Mouse (Mus musculus) urinary bladder, postnatal 14 days (tissue): ENCODE data around the gene Olfr1494.

Experiments
- DNase-seq: peaks from one replicate; pipeline ENCODE4 v3.0.0; 2021; ENCODE audit warnings: low spot score

Olfr1494 gene

DNA sequence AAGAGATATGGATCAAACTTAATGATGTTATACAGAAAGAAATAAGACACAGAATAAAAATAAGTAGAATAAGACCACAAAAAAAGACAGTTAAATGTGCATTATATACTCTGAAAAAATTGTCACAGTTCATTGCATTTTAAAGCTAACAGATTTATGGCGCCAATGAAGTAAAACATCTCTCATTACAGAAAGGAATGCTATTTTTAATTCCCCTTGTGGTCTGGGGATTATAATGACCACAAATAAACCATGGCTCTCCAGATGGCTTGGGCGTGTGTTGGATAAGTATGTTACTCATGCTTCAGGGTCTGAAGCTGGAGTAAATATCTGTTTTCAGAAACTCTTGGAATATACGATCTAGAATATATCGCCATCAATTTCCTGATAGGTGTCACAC lies at the start of gene Olfr1494:
Gene Olfr1494 (plus strand): TSS at position 301 of the 400 bp plus-strand sequence.
- DNase-seq: no peak

DNA sequence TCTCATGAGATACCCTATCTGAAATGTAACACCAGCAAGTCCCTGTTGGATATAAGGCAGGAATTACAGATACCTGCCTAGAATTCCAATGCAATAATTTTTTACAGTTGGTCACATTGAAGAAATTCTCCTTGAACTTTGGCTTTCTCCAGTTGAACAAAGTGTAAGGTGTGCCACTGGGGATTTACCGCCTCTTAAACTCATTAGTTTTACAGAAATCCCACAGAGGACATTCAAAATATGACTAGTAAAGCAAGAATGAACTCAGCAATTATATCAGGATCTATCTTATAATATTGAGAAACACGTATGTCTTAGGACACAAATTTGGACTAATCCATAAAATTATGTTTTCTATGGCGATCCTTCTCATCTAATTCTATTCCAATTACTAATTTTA lies 42.6 kb upstream of the Olfr1494 start, which contains the start of gene Olfr1491:
Gene Olfr1491 (plus strand): TSS at position 301 of the 400 bp plus-strand sequence.
- no peak for DNase-seq

DNA sequence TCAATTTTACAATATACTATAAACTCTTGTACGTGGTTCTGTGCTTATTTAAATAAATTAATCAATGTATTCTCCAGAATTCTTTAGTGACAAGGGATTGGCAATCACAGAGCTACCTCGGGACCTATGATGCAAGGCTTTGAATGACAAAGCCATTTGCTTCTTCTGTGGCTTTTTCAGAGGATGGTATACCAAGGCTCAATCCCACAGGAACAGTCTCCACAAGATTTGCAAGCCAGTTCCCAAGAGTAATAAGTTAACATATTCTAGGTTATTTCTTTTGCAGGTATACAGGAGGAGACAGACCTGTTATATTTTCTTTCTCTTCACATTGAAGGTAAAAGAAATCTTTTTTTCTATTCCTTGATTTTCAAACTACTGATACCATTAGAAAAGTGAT lies 16.6 kb upstream of the Olfr1494 start, which contains the start of gene Olfr1493-ps1:
Gene Olfr1493-ps1 (plus strand): TSS at position 301 of the 400 bp plus-strand sequence.
- DNase-seq: no peak

DNA sequence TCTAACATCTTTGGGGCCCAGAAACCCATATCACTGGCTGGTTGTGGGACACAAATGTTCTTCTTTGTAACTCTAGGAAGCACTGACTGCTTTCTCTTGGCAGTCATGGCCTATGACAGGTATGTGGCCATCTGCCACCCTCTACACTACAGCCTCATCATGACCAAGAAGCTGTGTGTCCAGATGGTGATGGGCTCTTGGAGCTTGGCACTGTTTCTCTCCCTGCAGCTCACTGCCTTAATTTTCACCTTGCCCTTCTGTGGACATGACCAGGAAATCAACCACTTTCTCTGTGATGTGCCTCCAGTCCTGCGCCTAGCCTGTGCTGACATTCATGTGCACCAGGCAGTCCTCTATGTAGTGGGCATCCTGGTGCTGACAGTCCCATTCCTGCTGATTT lies 9.8 kb downstream of the Olfr1494 start:
- DNase-seq: no peak

DNA sequence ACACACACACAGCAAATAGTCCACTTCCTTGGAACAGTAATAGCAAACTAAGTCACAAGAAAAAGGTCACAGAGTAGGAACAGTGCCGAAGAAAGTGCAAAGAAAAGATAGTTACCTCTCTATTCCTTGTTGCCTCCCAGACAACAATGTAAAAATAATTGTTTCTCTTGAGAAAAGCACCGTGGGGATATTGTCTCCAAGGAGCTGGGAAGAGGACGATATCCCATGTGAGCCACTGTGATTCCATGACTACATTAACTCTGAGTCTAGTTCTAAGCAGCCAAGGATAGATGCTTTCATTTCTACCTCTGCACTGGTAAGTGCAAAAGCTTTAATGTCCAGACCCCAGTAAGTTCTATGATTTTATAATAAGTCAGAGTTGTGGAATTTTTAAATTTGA lies 24.8 kb downstream of the Olfr1494 start, which contains the start of gene Olfr1495:
Gene Olfr1495 (plus strand): TSS at position 301 of the 400 bp plus-strand sequence.
- DNase-seq: no peak

DNA sequence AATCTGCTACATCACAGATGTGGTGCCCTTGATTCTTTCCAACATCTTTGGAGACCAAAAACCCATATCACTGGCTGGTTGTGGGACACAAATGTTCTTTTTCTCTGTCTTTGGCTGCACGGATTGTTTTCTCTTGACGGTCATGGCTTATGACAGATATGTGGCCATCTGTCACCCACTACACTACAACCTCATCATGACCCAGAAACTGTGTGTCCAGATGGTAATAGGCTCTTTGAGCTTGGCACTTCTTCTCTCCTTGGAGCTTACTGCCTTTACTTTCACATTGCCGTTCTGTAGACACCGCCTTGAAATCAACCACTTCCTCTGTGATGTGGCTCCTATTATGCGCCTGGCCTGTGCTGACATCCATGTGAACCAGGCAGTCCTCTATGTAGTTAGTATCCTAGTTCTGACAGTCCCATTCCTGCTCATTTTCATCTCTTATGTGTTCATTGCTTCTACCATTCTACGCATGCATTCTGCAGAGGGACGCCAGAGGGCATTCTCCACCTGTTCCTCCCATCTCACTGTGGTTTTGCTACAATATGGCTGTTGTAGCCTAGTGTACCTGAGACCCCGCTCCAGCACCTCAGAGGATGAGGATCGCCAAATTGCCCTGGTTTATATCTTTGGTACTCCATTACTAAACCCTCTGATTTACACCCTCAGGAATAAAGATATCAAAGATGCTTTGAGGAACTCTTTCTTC lies 29.2 kb downstream of the Olfr1494 start:
- no peak for DNase-seq

DNA sequence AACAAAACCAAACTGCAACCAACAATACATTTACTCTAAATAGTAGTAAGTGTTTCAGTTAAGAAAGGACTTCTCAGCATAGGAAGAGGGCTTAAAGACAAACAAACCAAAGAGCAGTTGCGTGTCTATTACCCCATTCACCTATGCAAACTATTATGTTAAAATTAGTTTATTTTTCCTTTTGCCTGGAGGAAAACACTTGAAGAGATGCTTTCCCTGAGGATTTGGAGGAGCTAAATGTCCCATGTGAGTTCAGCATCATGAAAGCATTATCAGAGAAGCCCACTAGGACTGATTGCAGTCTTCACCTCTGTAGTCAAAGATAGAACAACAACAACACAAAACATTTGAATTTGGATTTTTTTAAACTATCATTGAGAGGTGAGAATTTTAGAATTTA lies 38.0 kb downstream of the Olfr1494 start, which contains the start of gene Olfr1496:
Gene Olfr1496 (plus strand): TSS at position 301 of the 400 bp plus-strand sequence.
- DNase-seq: no peak

DNA sequence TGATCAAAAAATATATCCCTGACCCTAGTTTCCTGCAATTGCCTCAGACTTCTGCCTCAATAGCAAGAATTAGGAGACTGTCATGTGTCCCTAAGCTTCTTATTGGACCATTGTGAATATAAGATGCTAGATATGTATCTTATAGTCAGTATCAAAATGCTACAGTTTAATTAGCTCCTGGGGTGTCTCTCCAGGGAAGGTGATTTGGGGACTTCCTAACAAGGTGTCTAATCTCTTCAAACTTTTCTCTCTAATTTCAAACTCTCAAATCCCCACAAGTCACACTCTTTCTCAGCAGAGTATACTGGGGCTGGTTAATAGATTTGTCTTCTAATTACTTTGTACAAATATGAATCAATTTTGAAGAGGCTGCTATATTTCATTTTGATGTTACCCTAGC lies 58.6 kb downstream of the Olfr1494 start, which contains the start of gene Olfr1497:
Gene Olfr1497 (minus strand): TSS at position 101 of the 400 bp plus-strand sequence.
- no peak for DNase-seq
